Mouse (Mus musculus) urinary bladder, postnatal 4 days (tissue): ENCODE data around the gene Krtap6-5.
"Not testable (repeated sequence)": the region's sequence is repeated elsewhere in the genome, so short reads cannot be mapped to it uniquely, and the experiment has no call there.

Experiments used
- DNase-seq, 2 experiments: peaks; one replicate each; pipeline ENCODE4 v3.0.0; 2021 to 2022; ENCODE audit warnings: low spot score in 2 of 2

Krtap6-5 gene

DNA sequence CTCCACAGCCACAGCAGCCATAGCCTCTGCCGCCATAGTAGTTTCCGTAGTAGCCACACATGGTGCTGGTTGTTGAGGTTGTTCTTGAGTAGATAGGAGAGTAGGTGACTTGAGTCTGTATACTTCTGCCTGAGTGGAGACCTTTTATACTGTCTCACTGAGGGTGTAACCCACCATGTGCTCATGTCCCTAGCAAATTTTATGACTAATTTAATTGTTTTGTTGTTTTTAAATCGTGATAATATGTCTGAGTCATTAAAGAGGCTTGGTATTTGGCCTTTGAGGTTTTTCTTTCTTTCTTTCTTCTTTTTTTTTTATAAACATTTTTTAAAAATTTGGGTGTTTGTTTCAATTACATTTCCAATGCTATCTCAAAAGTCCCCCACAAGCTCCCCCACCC is at the start of gene Krtap6-5:
Gene Krtap6-5, minus strand, starts transcription at position 101 of the 400 bp plus-strand sequence.
- DNase-seq, result no peak

DNA sequence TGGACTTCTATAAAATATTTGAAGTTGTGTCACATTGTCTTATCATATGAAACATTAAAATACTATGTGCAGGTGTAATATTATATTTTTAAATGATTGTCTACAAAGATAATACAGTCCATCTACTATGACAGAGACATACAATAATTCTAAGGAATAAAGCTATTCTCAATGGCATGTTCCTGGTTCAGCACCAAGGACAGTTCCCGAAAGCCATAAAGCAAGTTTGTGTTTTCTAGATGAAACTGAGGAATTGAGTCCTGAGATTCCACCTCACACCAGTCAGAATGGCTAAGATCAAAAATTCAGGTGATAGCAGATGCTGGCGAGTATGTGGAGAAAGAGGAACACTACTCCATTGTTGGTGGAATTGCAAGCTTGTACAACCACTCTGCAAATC is 23.4 kb upstream of the Krtap6-5 start:
- DNase-seq, result not testable (repeated sequence)

DNA sequence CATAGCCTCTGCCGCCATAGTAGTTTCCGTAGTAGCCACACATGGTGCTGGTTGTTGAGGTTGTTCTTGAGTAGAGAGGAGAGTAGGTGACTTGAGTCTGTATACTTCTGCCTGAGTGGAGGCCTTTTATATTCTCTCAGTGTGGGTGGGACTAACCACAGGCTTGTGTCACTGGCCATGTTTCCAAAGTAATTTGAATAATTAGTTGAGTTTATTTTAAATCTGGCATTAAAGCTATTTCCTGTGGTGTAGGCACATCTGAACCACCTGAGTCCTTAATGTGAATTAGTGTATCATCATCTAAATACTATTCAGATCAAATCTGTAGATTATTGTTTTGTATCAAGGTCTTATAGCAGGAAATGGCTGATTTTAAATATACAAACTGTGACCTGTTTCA is 16.2 kb upstream of the Krtap6-5 start, which contains the start of gene 1110025L11Rik:
Gene 1110025L11Rik, minus strand, starts transcription at position 101 of the 400 bp plus-strand sequence.
- not testable (repeated sequence) for DNase-seq

DNA sequence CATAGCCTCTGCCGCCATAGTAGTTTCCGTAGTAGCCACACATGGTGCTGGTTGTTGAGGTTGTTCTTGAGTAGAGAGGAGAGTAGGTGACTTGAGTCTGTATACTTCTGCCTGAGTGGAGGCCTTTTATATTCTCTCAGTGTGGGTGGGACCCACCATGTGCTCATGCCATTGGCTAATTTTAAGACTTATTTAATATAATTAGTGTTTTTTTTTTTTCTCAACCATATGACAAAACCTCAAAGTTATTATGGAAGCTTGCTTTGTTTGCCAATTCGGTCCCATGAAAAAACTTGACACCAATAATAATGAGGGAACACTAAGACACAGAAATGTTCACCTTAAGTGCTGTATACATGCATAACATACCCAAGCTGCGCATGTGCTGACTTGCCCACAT is 6.3 kb downstream of the Krtap6-5 start, which contains the start of gene Gm10228:
Gene Gm10228, minus strand, starts transcription at position 101 of the 400 bp plus-strand sequence.
- not testable (repeated sequence) for DNase-seq

DNA sequence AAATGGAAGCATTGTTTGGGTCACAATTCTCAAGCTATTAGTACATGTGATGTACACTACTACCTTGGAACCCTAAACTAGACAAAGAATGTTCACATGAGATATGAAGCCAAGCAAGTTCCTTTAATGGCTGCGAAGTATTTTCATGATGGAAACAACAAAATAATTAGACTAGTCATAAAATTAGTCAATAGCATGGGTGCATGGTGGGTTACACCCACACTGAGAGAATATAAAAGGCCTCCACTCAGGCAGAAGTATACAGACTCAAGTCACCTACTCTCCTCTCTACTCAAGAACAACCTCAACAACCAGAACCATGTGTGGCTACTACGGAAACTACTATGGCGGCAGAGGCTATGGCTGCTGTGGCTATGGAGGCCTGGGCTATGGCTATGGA is 16.3 kb downstream of the Krtap6-5 start, which contains the start of gene Krtap6-1:
Gene Krtap6-1, plus strand, starts transcription at position 301 of the 400 bp plus-strand sequence.
- DNase-seq, result not testable (repeated sequence)

DNA sequence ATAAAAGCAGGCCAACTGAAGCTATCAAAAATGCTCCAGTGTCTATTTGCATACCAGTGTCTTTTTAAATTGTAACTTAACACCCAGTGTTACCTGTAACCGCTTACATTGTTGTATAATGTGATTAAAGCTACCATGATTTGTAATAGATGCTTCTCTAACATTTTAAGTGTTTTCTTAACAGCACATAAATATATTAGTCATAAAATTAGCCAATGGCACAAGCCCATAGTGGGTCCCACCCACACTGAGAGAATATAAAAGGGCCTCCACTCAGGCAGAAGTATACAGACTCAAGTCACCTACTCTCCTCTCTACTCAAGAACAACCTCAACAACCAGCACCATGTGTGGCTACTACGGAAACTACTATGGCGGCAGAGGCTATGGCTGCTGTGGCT is 32.7 kb downstream of the Krtap6-5 start, which contains the start of gene Gm10229:
Gene Gm10229, plus strand, starts transcription at position 301 of the 400 bp plus-strand sequence.
- DNase-seq, result not testable (repeated sequence)

DNA sequence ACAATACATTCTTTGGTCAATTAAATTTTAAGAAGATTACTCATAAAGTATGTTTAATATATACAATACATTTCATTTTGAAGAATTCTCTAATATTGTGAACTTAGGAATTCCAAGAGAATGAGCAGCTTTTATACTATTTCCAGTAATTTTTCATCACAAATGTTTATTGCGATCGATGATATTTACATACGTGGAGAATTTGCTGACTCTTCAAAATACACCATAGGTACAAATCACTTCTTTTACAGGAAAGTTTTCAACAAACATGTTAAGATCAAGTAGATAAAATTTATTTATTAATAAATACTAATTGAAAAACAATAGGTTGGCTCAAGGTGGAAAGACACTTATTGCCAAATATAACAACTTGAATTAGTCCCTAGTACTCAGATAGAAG is 33.7 kb downstream of the Krtap6-5 start:
- DNase-seq, result no peak

DNA sequence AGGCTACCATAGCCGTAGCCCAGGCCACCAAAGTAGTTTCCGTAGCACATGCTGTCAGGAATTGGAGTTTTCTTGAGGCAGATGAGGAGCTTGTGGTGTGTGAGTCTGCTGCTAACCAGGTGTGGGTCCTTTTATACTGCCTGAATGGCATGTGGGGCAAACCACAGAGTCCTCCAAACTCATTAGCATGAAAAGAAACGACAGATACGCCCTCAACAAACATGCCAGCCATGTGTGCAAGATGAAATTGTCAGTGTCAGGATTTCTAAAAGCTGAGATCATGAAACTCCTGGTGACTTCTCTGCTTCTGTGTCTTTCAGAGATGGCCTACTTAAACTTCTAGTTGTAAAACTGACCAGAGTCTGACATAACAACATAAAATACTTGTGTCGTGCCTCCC is 37.0 kb downstream of the Krtap6-5 start, which contains the start of gene Krtap22-2:
Gene Krtap22-2, minus strand, starts transcription at position 101 of the 400 bp plus-strand sequence.
- no peak for DNase-seq
